Mouse (Mus musculus): ENCODE measurements around the gene Prima1. TPM values are rescaled to one million over a fixed set of nuclear protein-coding genes. Genes with fewer than 3 reads are reported as not detected.

Prima1 gene
- polyA plus RNA-seq (2015; fragmentation: Nextera tagmentation; extraction: Ambion mirVana) = 0.13 TPM in 1 of 2 replicates, not detected in the other

DNA sequence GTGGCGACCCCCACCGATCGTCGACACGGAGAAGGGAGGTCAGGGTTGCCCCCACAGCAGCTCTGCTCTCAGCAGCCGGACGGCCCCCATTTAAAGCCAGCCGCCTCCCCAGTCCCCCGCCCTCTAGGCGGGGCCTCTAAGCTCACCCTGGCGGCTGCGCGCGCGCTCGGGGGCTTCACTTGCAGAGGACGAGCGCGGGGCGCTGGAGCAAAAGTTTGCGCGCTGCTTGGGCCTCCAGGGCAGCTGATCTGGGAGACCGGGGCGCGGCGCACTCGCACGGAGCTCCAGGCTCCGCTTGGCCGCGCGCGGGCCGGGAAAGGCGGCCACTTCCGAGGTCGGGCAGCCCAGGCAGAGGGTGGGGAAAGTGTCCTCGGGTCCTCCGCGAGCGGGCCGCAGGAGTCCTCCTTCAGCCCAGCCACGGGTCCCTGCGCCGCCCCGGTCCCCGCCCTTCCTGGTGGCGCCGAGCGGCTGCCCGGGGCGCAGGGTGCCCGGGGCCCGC lies at the start of gene Prima1:
Gene Prima1 (minus strand): TSS at position 68 of the 499 bp plus-strand sequence.
- Histone ChIP-seq H3K4me2 (replicated peaks; ENCODE audit: low read depth, low read length) (peak within 1 kb of the TSS; percentile 88), H3K9me3 (ENCODE audit: low read length) (no peaks in the 10 kb centered on the region), H3K27me3 (replicated peaks; ENCODE audit: insufficient read depth, low read length) (peaks cover 20% of the 10 kb centered on the region), H3K4me1 (ENCODE audit: insufficient read depth, low read depth, low read length) (no peaks in the 10 kb centered on the region), H3K4me3 (ENCODE audit: low read depth, low read length) (peak within 1 kb of the TSS; percentile 55), H3K9ac (replicated peaks; ENCODE audit: low read depth) (0 out of 2 replicates have a peak within 1 kb of the TSS, but pooled peaks have one; percentile 8), H3K36me3 (ENCODE audit: insufficient read depth, low read length) (no peaks in the 10 kb centered on the region), H3K27ac (ENCODE audit: low read length) (no peak within 1 kb of the TSS)
- ATAC-seq (peak; percentile 73), DNase-seq (ENCODE audit: low spot score) (peak; percentile 46)
- TF ChIP-seq EP300 (IDR thresholded peaks at IDR 0.05) (no peak), CTCF (IDR thresholded peaks at IDR 0.05) (no peak; the same call in 1 of the 2 replicates)
- WGBS = under 1% methylated on average over 53 of the region's 54 CpGs

- Histone ChIP-seq H3K9me3 (ENCODE audit: low read length) (no peaks in the 10 kb centered on the region), H3K27ac (ENCODE audit: low read length) (no peak overlapping the region), H3K36me3 (ENCODE audit: insufficient read depth, low read length) (no peaks in the 10 kb centered on the region), H3K4me2 (replicated peaks; ENCODE audit: low read depth, low read length) (no peak overlapping the region), H3K4me1 (ENCODE audit: insufficient read depth, low read depth, low read length) (no peaks in the 10 kb centered on the region), H3K4me3 (ENCODE audit: low read depth, low read length) (no peak overlapping the region), H3K9ac (replicated peaks; ENCODE audit: low read depth) (no peak overlapping the region), H3K27me3 (replicated peaks; ENCODE audit: insufficient read depth, low read length) (no peaks in the 10 kb centered on the region)
- TF ChIP-seq EP300 (IDR thresholded peaks at IDR 0.05) = no peak
- no peak for TF ChIP-seq CTCF (IDR thresholded peaks at IDR 0.05)
- ATAC-seq = no peak
- WGBS = 55% methylated on average over 4 of the region's 4 CpGs
- DNase-seq (ENCODE audit: low spot score) = no peak
These were observed 45.3 kb upstream of the Prima1 start for GRCm38 (mm10) chr12:103287276-103287675.

DNA sequence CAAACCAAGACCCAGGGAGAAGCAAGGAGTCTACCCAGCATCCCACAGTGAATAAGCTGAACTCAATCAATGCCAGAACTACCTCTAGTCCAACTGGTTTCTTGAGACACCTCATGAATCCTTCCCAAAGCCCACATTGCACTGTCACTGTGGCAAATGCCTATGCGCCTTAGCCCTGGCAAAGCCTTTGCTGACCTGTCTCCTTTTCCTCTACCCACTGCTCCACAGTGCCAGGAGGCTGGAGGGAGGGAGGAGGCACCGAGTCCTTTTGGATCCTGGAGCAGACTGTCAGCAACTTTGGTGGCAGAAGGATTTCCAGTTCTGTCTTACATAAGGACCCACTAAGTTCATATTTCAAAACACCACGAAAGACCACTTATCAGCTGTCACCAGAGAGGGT lies 41.5 kb upstream of the Prima1 start:
- Histone ChIP-seq H3K36me3 (ENCODE audit: insufficient read depth, low read length) (no peaks in the 10 kb centered on the region), H3K4me3 (ENCODE audit: low read depth, low read length) (no peak overlapping the region), H3K27me3 (replicated peaks; ENCODE audit: insufficient read depth, low read length) (no peaks in the 10 kb centered on the region), H3K9ac (replicated peaks; ENCODE audit: low read depth) (no peak overlapping the region), H3K9me3 (ENCODE audit: low read length) (no peaks in the 10 kb centered on the region), H3K27ac (ENCODE audit: low read length) (no peak overlapping the region), H3K4me1 (ENCODE audit: insufficient read depth, low read depth, low read length) (no peaks in the 10 kb centered on the region), H3K4me2 (replicated peaks; ENCODE audit: low read depth, low read length) (no peak overlapping the region)
- TF ChIP-seq CTCF (IDR thresholded peaks at IDR 0.05) = no peak
- no peak for TF ChIP-seq EP300 (IDR thresholded peaks at IDR 0.05)
- no peak for DNase-seq (ENCODE audit: low spot score)
- WGBS = 61% methylated on average over 3 of the region's 3 CpGs
- ATAC-seq = no peak

- WGBS = 58% methylated on average over 6 of the region's 6 CpGs
These were observed 41.0 kb upstream of the Prima1 start for GRCm38 (mm10) chr12:103282936-103283335.

DNA sequence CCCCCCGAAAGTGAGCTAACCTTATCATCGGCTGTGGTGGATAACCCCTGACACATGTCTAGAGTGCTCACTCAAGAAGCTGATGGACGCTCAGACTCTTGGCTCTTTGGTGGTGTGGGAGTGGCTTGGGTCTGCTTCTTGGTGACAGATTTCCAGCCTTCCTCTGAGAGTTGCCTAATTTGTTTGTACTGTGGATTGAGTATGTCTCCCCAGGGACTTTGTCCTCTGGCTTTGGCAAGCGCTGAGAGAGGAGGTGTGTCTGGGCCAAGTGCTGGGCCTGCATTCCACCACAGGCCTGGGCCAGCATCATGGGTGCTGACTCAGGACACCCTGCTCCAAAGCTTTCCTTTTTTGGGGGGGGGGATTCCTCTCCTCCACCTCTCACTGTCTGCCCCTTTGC lies 40.0 kb upstream of the Prima1 start:
- no peak overlapping the region for H3K27ac ChIP-seq (ENCODE audit: low read length)
- H3K4me2 ChIP-seq (replicated peaks; ENCODE audit: low read depth, low read length) = no peak overlapping the region
- no peaks in the 10 kb centered on the region for H3K27me3 ChIP-seq (replicated peaks; ENCODE audit: insufficient read depth, low read length)
- DNase-seq (ENCODE audit: low spot score) = peak; percentile 88
- no peaks in the 10 kb centered on the region for H3K4me1 ChIP-seq (ENCODE audit: insufficient read depth, low read depth, low read length)
- no peaks in the 10 kb centered on the region for H3K36me3 ChIP-seq (ENCODE audit: insufficient read depth, low read length)
- H3K9ac ChIP-seq (replicated peaks; ENCODE audit: low read depth) = no peak overlapping the region
- H3K4me3 ChIP-seq (ENCODE audit: low read depth, low read length) = no peak overlapping the region
- H3K9me3 ChIP-seq (ENCODE audit: low read length) = no peaks in the 10 kb centered on the region
- peak; percentile 96 for ATAC-seq
- TF ChIP-seq EP300 (IDR thresholded peaks at IDR 0.05) (no peak), CTCF (IDR thresholded peaks at IDR 0.05) (no peak)
- 32% methylated on average over 4 of the region's 4 CpGs for WGBS

More at GRCm38 (mm10) chr12:103282936-103283335, 41.0 kb upstream of the Prima1 start:
- no peak overlapping the region for H3K27ac ChIP-seq (ENCODE audit: low read length)
- H3K36me3 ChIP-seq (ENCODE audit: insufficient read depth, low read length) = no peaks in the 10 kb centered on the region
- ATAC-seq (no peak), DNase-seq (ENCODE audit: low spot score) (no peak)
- H3K4me3 ChIP-seq (ENCODE audit: low read depth, low read length) = no peak overlapping the region
- no peaks in the 10 kb centered on the region for H3K27me3 ChIP-seq (replicated peaks; ENCODE audit: insufficient read depth, low read length)
- H3K9ac ChIP-seq (replicated peaks; ENCODE audit: low read depth) = no peak overlapping the region
- H3K9me3 ChIP-seq (ENCODE audit: low read length) = no peaks in the 10 kb centered on the region
- no peak for TF ChIP-seq EP300 (IDR thresholded peaks at IDR 0.05)
- H3K4me1 ChIP-seq (ENCODE audit: insufficient read depth, low read depth, low read length) = no peaks in the 10 kb centered on the region
- H3K4me2 ChIP-seq (replicated peaks; ENCODE audit: low read depth, low read length) = no peak overlapping the region

- DNase-seq (ENCODE audit: low spot score) (peak; percentile 6), ATAC-seq (peak; percentile 40; the same call in 1 of the 2 replicates)
- H3K9ac ChIP-seq (replicated peaks; ENCODE audit: low read depth) = no peak overlapping the region
- no peak overlapping the region for H3K27ac ChIP-seq (ENCODE audit: low read length)
- H3K27me3 ChIP-seq (replicated peaks; ENCODE audit: insufficient read depth, low read length) = no peaks in the 10 kb centered on the region
- no peak for TF ChIP-seq CTCF (IDR thresholded peaks at IDR 0.05)
- TF ChIP-seq EP300 (IDR thresholded peaks at IDR 0.05) = no peak
- no peak overlapping the region for H3K4me2 ChIP-seq (replicated peaks; ENCODE audit: low read depth, low read length)
- H3K36me3 ChIP-seq (ENCODE audit: insufficient read depth, low read length) = no peaks in the 10 kb centered on the region
- H3K4me3 ChIP-seq (ENCODE audit: low read depth, low read length) = no peak overlapping the region
- H3K4me1 ChIP-seq (ENCODE audit: insufficient read depth, low read depth, low read length) = no peaks in the 10 kb centered on the region
- no peaks in the 10 kb centered on the region for H3K9me3 ChIP-seq (ENCODE audit: low read length)
- 34% methylated on average over 2 of the region's 2 CpGs for WGBS
These were observed 39.5 kb upstream of the Prima1 start for GRCm38 (mm10) chr12:103281491-103281890.

All from lung, postnatal 0 days (tissue).